Mouse (Mus musculus) testis, adult 2 months (tissue): ENCODE measurements around the gene Zbtb42.

Experiments used
- CTCF ChIP-seq: fragments of 200-500 bp; IDR thresholded peaks from 2 replicates; pipeline ENCODE4 v1.5.1; 2012; ENCODE audit warnings: low read depth, mild to moderate bottlenecking, inconsistent platforms, low read length, moderate library complexity; ENCODE audit not compliant: control insufficient read depth, insufficient read depth, insufficient replicate concordance
- POLR2A ChIP-seq: fragments of 200-500 bp; IDR thresholded peaks from 2 replicates; pipeline ENCODE4 v1.6.1; 2012; ENCODE audit warnings: low read depth, mild to moderate bottlenecking, inconsistent platforms, low read length, moderate library complexity; ENCODE audit not compliant: control insufficient read depth

GRCm38 (mm10) chr12:112663303-112663702 is 15.3 kb upstream of the Zbtb42 start:
- TF ChIP-seq CTCF (no peak), POLR2A (no peak)
